Mouse (Mus musculus) ovary, postnatal 10 days (tissue): Measurements from ENCODE around the gene Itgav.
"Not testable (repeated sequence)": the region's sequence is repeated elsewhere in the genome, so short reads cannot be mapped to it uniquely, and the experiment has no call there.

Experiments used
- DNase-seq: peaks from one replicate; pipeline ENCODE4 v3.0.0; 2022; ENCODE audit warnings: low spot score

Gene Itgav

DNA sequence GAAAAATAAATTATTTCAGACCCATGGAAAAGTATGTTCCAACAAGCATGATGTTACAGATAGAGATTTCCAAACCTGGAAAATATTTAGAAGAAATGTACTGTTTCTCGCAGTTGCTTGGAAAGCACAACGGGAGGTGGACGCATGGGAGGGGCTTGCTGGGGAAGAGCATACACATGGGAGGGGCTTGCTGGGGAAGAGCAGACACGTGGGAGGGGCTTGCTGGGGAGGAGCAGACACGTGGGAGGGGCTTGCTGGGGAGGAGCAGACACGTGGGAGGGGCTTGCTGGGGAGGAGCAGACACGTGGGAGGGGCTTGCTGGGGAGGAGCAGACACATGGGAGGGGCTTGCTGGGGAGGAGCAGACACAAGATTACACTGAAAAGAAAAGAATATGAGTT, 10.9 kb upstream of the Itgav start:
- not testable (repeated sequence) for DNase-seq

DNA sequence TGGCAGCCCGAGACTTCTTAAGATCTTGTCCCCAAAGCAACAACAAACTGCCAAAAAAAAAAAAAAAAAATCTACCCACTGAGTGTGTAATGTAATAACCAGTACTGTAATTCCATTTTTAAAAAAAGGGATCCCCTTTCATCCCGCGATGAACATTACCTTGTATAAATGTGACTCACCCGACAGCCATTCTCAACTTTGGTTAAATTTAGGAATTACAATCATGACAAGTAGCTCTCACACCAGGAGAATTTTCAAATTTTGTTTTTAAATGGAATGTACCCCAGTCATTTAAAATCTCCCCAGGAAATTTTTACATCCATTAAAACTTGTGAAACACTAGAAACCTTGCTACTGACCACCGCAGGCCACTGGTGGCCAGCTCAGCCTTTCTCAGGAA, 10.3 kb upstream of the Itgav start:
- DNase-seq: no peak

- peak; percentile 53 for DNase-seq
These were observed 9.4 kb upstream of the Itgav start for GRCm38 (mm10) chr2:83714783-83715182.

- DNase-seq: no peak
These were observed 5.9 kb upstream of the Itgav start for GRCm38 (mm10) chr2:83718341-83718740.

GRCm38 (mm10) chr2:83721635-83722034, 2.6 kb upstream of the Itgav start:
- no peak for DNase-seq

GRCm38 (mm10) chr2:83722936-83723335, 1.3 kb upstream of the Itgav start:
- DNase-seq: no peak

DNA sequence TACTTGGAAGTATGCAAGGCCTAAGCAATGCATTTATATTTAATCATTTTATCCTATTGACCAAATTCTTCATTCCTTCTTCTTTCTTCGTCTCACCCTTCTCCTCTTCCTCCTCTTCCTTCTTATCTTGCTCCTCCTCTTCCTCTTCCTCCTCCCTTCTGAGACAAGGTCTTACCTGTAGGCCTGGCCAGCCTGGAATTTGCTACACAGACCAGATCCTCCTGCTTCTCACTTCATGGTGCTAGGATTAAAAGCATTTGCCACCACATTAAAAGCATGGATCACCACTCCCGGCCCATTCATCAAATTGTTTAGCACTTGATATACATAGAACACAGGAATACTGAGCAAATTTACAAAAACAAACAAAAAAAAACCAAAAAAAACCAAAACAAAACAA, 851 bp upstream of the Itgav start:
- DNase-seq: no peak

DNA sequence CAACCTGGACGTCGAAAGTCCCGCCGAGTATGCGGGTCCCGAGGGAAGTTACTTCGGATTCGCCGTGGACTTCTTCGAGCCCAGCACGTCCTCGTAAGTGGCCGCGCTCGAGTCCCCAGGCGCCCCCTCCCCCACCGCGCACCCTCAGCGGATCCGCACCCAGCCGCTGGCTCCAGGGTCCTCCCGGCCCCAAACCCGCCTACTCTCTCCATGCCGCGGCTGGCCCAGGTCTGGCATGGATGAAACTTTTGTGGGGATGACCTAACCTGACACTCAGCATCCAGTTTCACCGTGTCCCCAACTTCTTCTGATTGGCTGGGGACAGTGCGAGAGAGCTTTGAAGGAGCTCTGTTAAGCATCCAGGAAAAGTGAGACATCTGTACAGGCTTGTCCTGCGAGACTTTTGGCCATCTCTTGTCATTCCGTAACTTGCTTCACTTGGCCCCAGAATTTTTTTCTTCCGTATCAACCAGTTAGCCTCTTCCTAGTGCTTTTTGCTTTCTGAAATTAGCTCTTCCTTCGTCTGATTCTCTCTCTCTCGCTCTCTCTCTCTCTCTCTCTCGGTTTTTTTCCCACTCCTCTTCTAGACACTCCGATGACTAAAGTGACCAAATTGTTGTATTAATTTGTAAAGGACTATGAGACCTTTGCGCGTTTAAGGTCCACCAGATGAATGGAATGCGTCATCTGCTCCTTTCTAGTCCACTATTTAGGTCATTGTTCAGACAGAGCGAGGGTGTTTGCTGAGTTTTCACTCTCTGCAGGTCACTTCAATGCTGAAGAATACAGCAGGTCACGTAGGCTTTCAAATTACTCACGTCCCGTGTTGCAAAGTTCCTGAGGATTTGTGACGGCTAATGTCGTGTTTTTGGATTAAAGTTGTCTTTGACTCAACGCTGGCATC, 882 bp downstream of the Itgav start:
- DNase-seq: peak; percentile 53

DNA sequence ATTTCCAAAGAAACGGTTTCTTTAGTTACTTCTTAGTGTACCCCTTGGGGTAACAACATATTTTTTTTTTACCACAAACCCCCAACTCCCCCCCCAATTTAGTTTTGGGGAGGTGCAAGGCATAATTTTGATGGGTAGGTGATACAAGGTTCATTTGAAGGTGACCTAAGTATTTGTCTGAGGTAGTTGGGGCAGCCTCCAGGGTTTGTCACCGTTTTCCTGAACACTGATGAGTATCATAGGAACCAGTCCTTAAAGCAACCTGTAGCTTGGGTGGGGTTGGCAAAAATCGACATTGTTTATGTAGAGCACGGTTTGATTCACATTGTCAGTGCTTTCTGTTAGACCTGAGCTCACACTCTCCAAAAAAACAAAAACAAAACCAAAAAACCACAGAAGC, 1.6 kb downstream of the Itgav start:
- DNase-seq: no peak

DNA sequence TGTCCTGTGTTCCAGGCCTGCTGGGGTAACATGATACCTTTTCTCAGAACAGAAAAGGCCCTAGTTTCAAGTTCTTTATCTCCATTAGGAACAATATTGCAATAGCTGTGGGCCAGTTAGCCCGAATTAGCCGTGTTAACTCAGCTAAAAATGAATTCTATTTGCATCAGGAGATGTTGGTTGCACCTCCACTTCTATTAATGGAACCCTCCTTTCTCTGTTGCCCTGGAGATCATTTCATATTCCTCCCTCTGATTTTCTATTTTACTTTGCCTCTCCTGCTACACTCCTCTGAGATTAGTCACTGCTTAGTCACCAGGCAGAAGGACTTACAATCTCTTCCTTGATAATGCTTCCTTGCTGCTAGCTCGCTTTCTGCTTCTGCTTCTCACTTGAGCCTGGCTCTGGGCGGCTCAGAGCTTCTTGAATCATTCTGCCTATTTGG, 4.1 kb downstream of the Itgav start:
- no peak for DNase-seq

DNA sequence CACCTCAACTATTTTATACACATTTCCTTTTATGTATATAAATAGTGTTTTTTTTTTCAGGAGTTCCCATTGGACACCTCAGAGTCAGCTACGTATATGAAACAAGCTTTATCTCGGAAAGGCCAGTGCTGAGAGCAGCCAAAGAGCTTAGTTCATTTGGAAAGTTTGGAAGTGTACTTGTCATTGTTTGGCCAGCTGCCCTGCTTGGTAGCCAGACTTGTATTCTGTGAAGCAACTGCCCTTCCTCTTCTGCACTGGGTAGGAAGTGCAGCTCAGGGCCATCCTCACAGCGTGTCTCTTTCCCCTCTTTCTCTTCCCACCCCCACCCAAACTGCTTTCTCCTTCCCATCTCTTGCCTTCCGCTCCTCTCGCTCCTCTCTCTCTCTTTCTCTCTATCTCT, 5.1 kb downstream of the Itgav start:
- no peak for DNase-seq

GRCm38 (mm10) chr2:83732896-83733295, 8.7 kb downstream of the Itgav start:
- no peak for DNase-seq

- DNase-seq: no peak
These were observed 9.8 kb downstream of the Itgav start for GRCm38 (mm10) chr2:83733981-83734393.

- DNase-seq: no peak
These were observed 11.1 kb downstream of the Itgav start for GRCm38 (mm10) chr2:83735276-83735675.

- DNase-seq: no peak
These were observed 12.6 kb downstream of the Itgav start for GRCm38 (mm10) chr2:83736836-83737235.

- DNase-seq: no peak
These were observed 14.5 kb downstream of the Itgav start for GRCm38 (mm10) chr2:83738586-83739251.

DNA sequence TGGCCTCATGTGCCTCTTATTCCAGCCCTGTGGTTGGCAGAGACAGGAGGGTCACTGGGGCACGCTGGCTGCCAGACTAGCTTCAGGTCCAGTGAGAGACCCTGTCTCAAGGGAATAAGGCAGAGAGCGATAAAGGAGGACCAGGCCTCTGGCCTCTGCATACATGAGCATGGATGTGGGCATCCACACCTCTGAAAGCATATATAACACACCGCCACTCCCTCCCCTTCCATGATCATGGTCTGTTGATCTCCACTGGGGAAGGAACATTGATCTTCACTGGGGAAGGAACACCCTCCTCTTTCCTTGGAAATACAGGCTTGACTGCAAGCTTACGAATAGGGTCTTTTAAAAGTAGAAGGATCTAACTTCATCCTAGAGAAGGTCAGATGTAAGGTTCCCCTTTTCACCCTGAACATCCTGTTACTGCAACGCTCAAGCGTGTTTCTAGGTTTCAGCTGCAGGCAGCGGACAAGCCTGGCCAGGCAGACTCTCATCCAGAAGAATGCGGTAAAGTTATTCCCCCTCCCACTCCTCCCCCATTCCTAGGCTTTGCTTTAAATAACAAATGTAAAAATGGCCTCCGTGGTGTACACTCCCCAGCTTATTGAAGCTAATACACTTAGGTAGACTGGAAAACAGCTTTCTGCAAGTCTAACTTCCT, 15.4 kb downstream of the Itgav start:
- no peak for DNase-seq

DNA sequence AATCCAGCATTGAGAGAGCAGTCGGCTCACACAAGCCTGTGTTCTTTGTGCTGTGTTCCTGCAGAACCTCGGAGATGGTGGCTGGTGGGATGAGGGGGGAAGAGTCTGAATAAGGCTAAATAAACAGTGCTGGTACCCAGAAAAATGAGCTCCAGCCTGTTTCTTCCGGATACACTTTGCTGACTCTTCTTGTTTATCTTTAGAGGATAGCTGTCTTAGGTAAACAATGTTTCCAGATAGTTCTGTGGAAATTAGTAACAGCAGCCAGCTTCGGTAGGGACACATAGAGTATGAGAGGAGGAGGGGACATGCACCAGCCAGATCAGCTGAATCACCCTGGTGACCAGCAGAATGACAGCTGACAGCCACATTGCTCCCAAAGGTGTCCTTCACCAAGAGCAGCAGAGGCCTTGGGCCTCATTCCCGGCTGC, 16.4 kb downstream of the Itgav start:
- DNase-seq: no peak

DNA sequence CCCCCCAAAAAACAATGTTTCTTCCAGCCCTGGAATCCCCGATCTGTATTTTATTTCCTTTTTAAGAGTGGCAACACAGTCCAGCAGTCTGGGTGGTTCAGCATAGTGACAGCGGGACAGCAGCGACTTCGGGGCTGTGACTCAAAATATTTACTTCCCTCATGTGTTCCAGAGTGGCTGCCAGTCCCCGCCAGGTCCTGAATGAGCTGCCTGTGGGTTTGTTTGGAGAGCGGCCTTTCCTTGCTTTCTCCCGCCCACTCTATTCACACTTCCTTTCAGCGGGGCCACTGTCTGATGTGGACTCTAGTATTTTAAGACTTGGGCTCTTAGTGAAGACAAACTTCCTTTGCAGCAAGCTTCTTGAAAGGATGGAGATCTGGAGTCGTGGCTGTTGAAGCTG, 18.0 kb downstream of the Itgav start:
- no peak for DNase-seq

DNA sequence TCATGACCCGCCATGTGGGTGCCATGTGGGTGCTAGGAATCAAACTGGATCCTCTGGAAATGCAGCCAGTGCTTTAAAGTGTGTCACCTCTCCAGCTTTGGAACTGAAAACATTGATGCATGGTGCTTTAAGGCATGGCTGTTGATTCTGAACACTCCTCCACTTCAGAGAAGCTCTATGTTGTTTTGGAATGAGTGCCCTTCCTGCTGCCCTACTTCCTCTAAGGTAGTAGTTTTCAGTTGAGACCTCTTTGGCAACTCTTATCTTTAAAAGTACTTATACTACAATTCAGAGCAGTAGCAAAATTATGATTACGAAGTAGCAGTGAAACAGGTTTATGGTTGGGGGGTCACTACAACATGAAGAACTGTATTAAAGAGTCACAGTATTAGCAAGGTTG, 18.6 kb downstream of the Itgav start:
- DNase-seq: no peak

GRCm38 (mm10) chr2:83744276-83744952, 20.2 kb downstream of the Itgav start:
- DNase-seq: no peak

DNA sequence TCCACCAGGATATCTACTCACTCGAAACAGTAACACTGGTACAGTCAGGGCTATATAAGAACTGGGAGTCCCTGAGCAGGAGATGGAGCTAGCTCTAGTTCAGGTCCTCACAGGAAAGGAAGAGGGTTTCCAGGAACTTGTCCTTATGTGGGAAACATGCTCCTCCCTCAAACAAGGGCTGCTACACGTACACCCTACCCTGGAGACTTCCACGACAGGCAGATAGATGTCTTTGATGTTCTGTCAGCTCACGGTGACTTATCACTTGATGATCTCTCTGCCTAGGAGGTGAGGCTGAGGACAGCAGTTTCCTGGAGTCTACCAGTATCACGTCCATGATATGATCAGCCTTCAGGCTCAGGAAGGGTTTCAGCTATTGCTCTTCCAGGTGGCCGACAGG, 21.1 kb downstream of the Itgav start:
- no peak for DNase-seq
